Mouse (Mus musculus): Measurements from ENCODE around the gene Nfkb2. TPM values are rescaled to one million over a fixed set of nuclear protein-coding genes. Genes with fewer than 3 reads are reported as not detected.

The Nfkb2 gene
- polyA plus RNA-seq, 1 experiment = 26.8 TPM

DNA sequence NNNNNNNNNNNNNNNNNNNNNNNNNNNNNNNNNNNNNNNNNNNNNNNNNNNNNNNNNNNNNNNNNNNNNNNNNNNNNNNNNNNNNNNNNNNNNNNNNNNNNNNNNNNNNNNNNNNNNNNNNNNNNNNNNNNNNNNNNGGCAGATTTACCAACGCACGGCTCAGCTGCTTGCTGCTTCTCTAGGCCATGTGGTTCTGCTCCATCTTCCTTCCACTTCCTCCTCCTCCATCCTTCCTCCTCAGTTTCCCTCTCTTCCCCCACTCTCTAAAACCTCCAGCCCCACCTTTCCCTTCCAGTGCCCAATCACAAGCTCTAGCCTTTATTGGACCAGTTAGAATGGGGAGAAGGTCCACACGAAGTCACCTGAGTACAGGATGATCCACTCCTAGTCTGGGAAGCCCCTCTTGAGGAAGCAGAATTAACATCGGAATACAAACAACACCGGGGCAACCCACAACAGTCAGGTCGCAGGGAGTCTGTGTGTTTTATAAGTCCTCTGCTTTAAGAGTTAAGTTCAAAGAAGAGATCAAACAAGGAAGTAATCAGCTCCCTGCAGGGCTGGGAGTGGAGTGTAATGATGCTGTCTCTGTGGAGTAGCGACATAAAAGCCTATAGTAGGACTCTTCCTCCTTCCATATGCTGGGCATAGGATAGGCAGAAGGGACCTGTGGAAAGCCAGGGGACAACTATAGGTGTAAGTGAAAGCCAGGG, 40.7 kb downstream of the Nfkb2 start:
- TF ChIP-seq GATA1 (IDR thresholded peaks at IDR 0.05; ENCODE audit: low read length) = no peak

DNA sequence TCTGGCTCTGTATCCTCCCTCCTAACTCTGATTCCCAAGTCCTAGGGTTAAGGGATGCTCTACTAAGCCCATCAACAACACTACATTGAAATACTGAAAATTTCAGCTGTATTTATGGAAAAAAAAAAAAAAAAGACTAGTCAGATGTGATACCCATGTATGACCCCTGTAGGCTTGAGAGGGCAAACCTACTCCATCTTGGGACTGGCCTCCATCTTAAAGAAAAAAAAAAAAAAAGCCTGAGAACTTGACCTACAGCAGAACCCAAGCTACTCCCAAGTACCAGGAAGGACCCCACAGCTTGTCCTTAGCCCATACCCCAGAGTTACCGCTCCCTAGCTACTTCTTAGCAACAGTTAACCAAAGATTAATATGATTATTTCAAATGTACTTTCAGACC, 43.0 kb downstream of the Nfkb2 start:
- no peak for TF ChIP-seq GATA1 (IDR thresholded peaks at IDR 0.05; ENCODE audit: low read length)

GRCm38 (mm10) chr19:46347936-46348668, 44.0 kb downstream of the Nfkb2 start:
- TF ChIP-seq GATA1 (IDR thresholded peaks at IDR 0.05; ENCODE audit: low read length) = no peak

GRCm38 (mm10) chr19:46348761-46349458, 44.8 kb downstream of the Nfkb2 start:
- no peak for TF ChIP-seq GATA1 (IDR thresholded peaks at IDR 0.05; ENCODE audit: low read length)

DNA sequence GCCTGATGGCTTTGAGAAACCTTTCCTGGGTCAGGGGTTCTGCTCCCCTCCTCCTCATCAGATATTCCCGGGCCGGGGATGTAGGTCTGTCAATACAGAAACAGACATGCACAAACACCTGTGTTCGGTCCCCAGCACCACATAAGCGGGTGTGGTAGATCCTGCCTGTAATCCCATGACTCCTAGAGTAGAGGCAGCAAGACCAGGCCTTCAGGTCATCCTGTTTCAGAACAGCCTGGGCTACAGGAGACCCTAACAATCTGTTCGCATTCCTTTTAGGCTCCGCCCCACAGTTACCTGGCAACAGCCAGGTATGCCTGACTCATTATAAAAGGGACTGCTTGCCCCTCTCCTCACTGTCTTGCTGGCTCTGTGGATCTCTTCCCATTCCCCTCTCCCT, 45.4 kb downstream of the Nfkb2 start:
- TF ChIP-seq GATA1 (IDR thresholded peaks at IDR 0.05; ENCODE audit: low read length) = no peak

DNA sequence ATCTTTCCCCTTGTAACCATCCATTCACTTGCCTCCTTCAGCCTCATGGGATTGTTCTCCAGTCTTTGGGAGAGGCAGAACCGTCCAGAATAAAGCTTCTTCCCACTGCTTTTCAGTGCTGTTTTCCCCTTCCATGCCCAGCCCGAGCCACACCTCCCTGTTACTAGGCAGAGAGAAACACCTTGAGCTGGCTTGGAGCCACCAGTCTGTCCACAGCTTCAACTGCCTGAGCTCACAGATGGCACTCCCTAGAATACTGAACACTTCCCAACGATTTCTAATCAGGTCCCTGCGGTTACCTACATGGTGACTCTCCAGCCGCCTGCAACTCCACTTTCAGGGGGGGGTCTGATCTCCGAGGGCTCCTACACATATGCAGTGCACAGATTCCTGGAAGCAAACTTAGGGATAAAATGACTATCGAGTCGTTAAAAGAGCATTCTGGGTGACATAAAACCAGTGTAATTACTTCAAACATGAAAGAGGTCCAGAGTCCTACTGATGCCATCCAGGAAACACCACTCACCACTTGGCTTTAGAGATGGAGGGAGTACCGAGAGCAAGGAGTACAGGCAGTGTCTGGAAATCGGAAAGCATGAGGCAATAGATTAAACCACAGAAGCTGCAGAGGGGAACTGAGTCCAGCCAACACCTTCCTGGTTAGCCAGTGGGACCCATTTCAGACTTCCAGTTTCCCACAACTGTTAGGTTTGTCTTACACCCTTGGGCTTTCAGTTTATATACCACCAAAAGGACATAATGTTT, 46.2 kb downstream of the Nfkb2 start, which contains the start of gene 2310034G01Rik:
Gene 2310034G01Rik, minus strand, starts transcription at position 135 of the 765 bp plus-strand sequence.
- TF ChIP-seq GATA1 (IDR thresholded peaks at IDR 0.05; ENCODE audit: low read length) = no peak

- no peak for TF ChIP-seq GATA1 (IDR thresholded peaks at IDR 0.05; ENCODE audit: low read length)
Observed at GRCm38 (mm10) chr19:46356701-46357138, 52.6 kb downstream of the Nfkb2 start.

- no peak for TF ChIP-seq GATA1 (IDR thresholded peaks at IDR 0.05; ENCODE audit: low read length)
Observed at GRCm38 (mm10) chr19:46357344-46358280, 53.5 kb downstream of the Nfkb2 start.

DNA sequence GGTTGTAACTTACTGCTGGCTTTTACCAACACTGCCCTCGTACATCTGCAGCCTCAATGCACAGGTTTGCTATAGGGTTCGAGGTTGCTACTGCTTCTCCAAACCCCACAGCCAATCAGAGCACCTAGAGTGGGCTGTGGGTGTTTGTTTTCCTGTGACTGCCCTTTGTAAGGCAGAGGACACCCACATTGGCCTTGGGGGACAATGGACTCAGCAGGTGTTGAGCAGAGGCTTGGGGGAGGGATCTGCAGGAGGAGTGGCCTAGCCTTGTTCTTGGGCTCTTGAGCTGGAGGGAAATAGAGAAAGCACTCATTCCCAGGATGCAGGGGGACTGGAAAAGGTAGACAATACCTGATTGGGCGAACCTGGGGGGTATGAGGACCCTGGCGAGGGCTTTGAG, 54.3 kb downstream of the Nfkb2 start:
- TF ChIP-seq GATA1 (IDR thresholded peaks at IDR 0.05; ENCODE audit: low read length) = no peak

Other genes starting within 250 kb of the Nfkb2 start
- gene Nolc1, start 228.5 kb upstream of the Nfkb2 start, polyA plus RNA-seq (2012) = 150 and 199 TPM in 2 replicates
- not detected in 2 replicates for gene Elovl3, start 172.4 kb upstream of the Nfkb2 start, polyA plus RNA-seq (2012)
- gene Pitx3, start 156.0 kb upstream of the Nfkb2 start, polyA plus RNA-seq (2012) = not detected in 2 replicates
- 280 and 315 TPM in 2 replicates for gene Gbf1, start 151.8 kb upstream of the Nfkb2 start, polyA plus RNA-seq (2012)
- 0.44 and 0.73 TPM in 2 replicates for gene Psd, start 22.8 kb downstream of the Nfkb2 start, polyA plus RNA-seq (2012)
- gene Fbxl15, start 23.9 kb downstream of the Nfkb2 start, polyA plus RNA-seq (2012) = 15.0 and 18.5 TPM in 2 replicates
- gene Cuedc2, start 34.4 kb downstream of the Nfkb2 start, polyA plus RNA-seq (2012) = 157 and 178 TPM in 2 replicates
- gene Mfsd13a, start 36.8 kb downstream of the Nfkb2 start, polyA plus RNA-seq (2012) = not detected in 2 replicates
- not detected in 2 replicates for gene 2310034G01Rik, start 46.0 kb downstream of the Nfkb2 start, polyA plus RNA-seq (2012)
- 28.6 and 36.4 TPM in 2 replicates for gene Actr1a, start 91.4 kb downstream of the Nfkb2 start, polyA plus RNA-seq (2012)
- 40.6 and 43.8 TPM in 2 replicates for gene Sufu, start 92.6 kb downstream of the Nfkb2 start, polyA plus RNA-seq (2012)
- gene Trim8, start 197.4 kb downstream of the Nfkb2 start, polyA plus RNA-seq (2012) = 62.8 and 65.9 TPM in 2 replicates

Data from G1E-ER4 (cell line).